9 mouse cellular contexts compared by ENCODE assay signal in the genomic region with DNA sequence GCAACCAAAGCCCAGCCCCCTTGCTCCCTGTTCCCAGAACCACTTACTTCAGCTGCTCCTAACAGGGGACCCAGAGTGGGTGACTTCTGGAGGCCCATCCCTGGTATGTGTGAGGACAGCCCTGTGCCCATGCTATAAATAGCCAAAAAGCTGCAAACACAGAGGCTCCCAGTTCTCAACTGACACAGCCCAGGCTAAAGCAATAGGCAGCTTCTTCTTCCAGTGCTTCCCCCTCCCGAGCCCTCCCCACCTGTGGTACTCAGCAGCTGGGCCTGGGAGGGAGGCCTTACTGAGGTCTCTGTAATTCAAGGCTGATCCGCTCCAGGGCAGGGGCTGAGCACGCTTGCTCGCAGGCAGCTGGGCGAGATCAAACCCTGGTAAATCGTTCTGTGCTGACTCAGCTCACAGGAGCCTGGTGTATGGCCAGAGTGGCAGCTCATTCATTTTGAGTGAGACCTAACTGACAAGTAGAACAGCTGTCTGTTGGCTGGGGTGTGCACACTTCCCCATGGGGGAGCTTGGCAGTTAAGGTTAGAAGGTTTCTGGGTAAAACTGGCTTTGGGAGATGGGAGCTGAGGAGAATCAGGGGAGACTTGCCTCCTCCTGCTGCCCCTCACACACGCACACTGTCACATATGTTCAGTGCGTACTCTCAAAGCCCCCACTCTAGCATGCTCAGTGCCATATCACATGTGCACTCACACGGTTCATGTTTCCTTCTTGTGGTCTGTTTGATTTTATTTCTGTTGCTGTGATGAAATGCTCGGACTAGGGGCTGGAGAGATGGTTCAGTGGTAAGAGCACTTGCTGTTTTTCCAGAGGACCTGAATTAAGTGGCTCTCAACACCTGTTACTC. TPM values are rescaled to one million over a fixed set of nuclear protein-coding genes. Genes with fewer than 3 reads are reported as not detected.
DNase-seq lines count a peak whose midpoint lies in the region; ATAC-seq lines count a peak whose summit lies in the region.
"Had no signal": no experiment of that assay in that cellular context is flagged by ENCODE, and none has a peak within 500 bp of the region (broad histone marks: within the 10 kb centered on the region; RNA-seq: fewer than 3 reads in every experiment).

No protein-coding gene starts in this region.

- no peak overlapping the region for H3K9ac ChIP-seq in embryonic facial prominence, embryonic 14.5 days (ENCODE audit: low read depth, low read length)
- H3K9ac ChIP-seq in stomach, embryonic 14.5 days (replicated peaks; ENCODE audit: low read depth, low read length) = no peak overlapping the region
- H3K9ac ChIP-seq: neural tube, embryonic 12.5 days had no signal

- peak; percentile 14 for DNase-seq in ovary, postnatal 36 days (ENCODE audit: low spot score)
- DNase-seq in ovary, adult 18-20 months (ENCODE audit: low spot score) = no peak
- DNase-seq in embryonic facial prominence, embryonic 14.5 days (ENCODE audit: low spot score) = peak; percentile 94
- DNase-seq in heart, adult 9 months (ENCODE audit: low spot score in 2 of 2) = peak; percentile 7 to 10
- peak; percentile 41 to 58 for DNase-seq in layer of hippocampus, postnatal 36 days
- DNase-seq in cerebellum, adult 18-20 months = no peak

- H3K36me3 ChIP-seq in embryonic facial prominence, embryonic 14.5 days (ENCODE audit: control insufficient read depth, insufficient read depth, low read length) = no peaks in the 10 kb centered on the region
- no peaks in the 10 kb centered on the region for H3K36me3 ChIP-seq in stomach, embryonic 14.5 days (ENCODE audit: control insufficient read depth, insufficient read depth, low read length)

- no peaks in the 10 kb centered on the region for H3K9me3 ChIP-seq in embryonic facial prominence, embryonic 14.5 days (ENCODE audit: control insufficient read depth, low read length)
- no peaks in the 10 kb centered on the region for H3K9me3 ChIP-seq in stomach, embryonic 14.5 days (ENCODE audit: control insufficient read depth, low read depth, low read length)
- H3K9me3 ChIP-seq: neural tube, embryonic 12.5 days had no signal

- H3K4me2 ChIP-seq in embryonic facial prominence, embryonic 14.5 days (ENCODE audit: low read depth, low read length) = peak overlapping the region; percentile 5; the same call in 1 of the 2 replicates
- H3K4me2 ChIP-seq in stomach, embryonic 14.5 days (replicated peaks; ENCODE audit: low read depth, low read length) = no peak overlapping the region
- H3K4me2 ChIP-seq: neural tube, embryonic 12.5 days had no signal

- H3K4me1 ChIP-seq in embryonic facial prominence, embryonic 14.5 days (ENCODE audit: control insufficient read depth, insufficient read depth, low read length) = 0 out of 2 replicates have a peak, but pooled peaks cover 14% of the 10 kb centered on the region
- H3K4me1 ChIP-seq in stomach, embryonic 14.5 days (ENCODE audit: control insufficient read depth, insufficient read depth, low read length) = peaks cover 15% of the 10 kb centered on the region; the same call in 1 of the 2 replicates
- H3K4me1 ChIP-seq: neural tube, embryonic 12.5 days had no signal

- no peaks in the 10 kb centered on the region for H3K27me3 ChIP-seq in embryonic facial prominence, embryonic 14.5 days (replicated peaks; ENCODE audit: control insufficient read depth, insufficient read depth, low read length)
- H3K27me3 ChIP-seq in stomach, embryonic 14.5 days (ENCODE audit: control insufficient read depth, insufficient read depth, low read length) = no peaks in the 10 kb centered on the region
- H3K27me3 ChIP-seq: neural tube, embryonic 12.5 days had no signal

- WGBS in embryonic facial prominence, embryonic 14.5 days = 14% methylated on average over 9 of the region's 10 CpGs
- 23% methylated on average over 10 of the region's 10 CpGs for WGBS in stomach, embryonic 14.5 days

- peak; percentile 96 for ATAC-seq in embryonic facial prominence, embryonic 14.5 days (ENCODE audit: low read depth)
- peak; percentile 31; the same call in 1 of the 2 replicates for ATAC-seq in megakaryocyte-erythroid progenitor cell, adult 5-6 weeks (replicated peaks; ENCODE audit: low FRiP score, low TSS enrichment, poor library complexity, severe bottlenecking)
- ATAC-seq in stomach, embryonic 14.5 days (ENCODE audit: insufficient number of reproducible peaks, insufficient read depth, low FRiP score, low read depth) = peak; percentile 71; the same call in 1 of the 2 replicates

- H3K27ac ChIP-seq in embryonic facial prominence, embryonic 14.5 days (replicated peaks; ENCODE audit: low read depth, low read length) = peak overlapping the region; percentile 56; the same call in 1 of the 2 replicates
- peak overlapping the region; percentile 63 for H3K27ac ChIP-seq in stomach, embryonic 14.5 days (ENCODE audit: low read length)
- H3K27ac ChIP-seq: neural tube, embryonic 12.5 days had no signal

- H3K4me3 ChIP-seq in embryonic facial prominence, embryonic 14.5 days (ENCODE audit: low read depth, low read length) = no peak overlapping the region
- no peak overlapping the region for H3K4me3 ChIP-seq in stomach, embryonic 14.5 days (ENCODE audit: low read depth, low read length)
- H3K4me3 ChIP-seq: neural tube, embryonic 12.5 days had no signal

RNA-seq across cellular contexts. Expression of a gene that starts 49.9 kb away (rescaled TPM):
- 28.4 and 29.3 TPM in 2 replicates for polyA plus RNA-seq in embryonic facial prominence, embryonic 14.5 days (2014; fragmentation: Nextera tagmentation; extraction: Ambion mirVana)
- total RNA-seq in layer of hippocampus, postnatal 36 days (2021) = 10 to 100 TPM; 72.9 to 75.7 TPM
- total RNA-seq in megakaryocyte-erythroid progenitor cell, adult 5-6 weeks (2014; fragmentation: Nextera tagmentation) = not detected in 2 replicates
- total RNA-seq in megakaryocyte-erythroid progenitor cell, adult 5-6 weeks (2017) = 0.34 TPM in 1 of 2 replicates, not detected in the other
- polyA plus RNA-seq in stomach, embryonic 14.5 days (2014; fragmentation: Nextera tagmentation; extraction: Ambion mirVana) = 16.8 and 22.5 TPM in 2 replicates

Comparison
In these comparisons a context has a peak if more than half of its experiments do, and no peak if none do; other contexts are left out.
1. DNase-seq: peak in ovary, postnatal 36 days (single experiment), embryonic facial prominence, embryonic 14.5 days (single experiment), heart, adult 9 months (2 of 2) and layer of hippocampus, postnatal 36 days (2 of 2); none in ovary, adult 18-20 months (single experiment) and cerebellum, adult 18-20 months (0 of 2).
2. ATAC-seq: peak in every context shown above with its lines; median percentile 96 in embryonic facial prominence, embryonic 14.5 days; 71 in stomach, embryonic 14.5 days; 31 in megakaryocyte-erythroid progenitor cell, adult 5-6 weeks.
3. RNA of a gene that starts 49.9 kb away (total RNA-seq): 72.9 to 75.7 TPM in layer of hippocampus, postnatal 36 days; 0.34 TPM in megakaryocyte-erythroid progenitor cell, adult 5-6 weeks; every median in the first group is over 10 times any median in the second.